Mouse (Mus musculus) bone marrow macrophage, adult 2 months (primary cell): ENCODE data around the gene Pde1c. TPM values are rescaled to one million over a fixed set of nuclear protein-coding genes. Genes with fewer than 3 reads are reported as not detected.

ENCODE experiments used
- H3K27ac ChIP-seq: 2 replicates; pipeline ENCODE4 v1.5.1; 2012; ENCODE audit warnings: low read depth, low read length; ENCODE audit not compliant: insufficient read depth
- H3K4me1 ChIP-seq: 2 replicates; pipeline ENCODE4 v1.6.1; 2012; ENCODE audit warnings: low read length; ENCODE audit not compliant: control insufficient read depth, insufficient read depth
- H3K4me3 ChIP-seq: 2 replicates; pipeline ENCODE4 v1.5.1; 2012; ENCODE audit warnings: mild to moderate bottlenecking, low read length, moderate library complexity; ENCODE audit not compliant: insufficient read depth
- CTCF ChIP-seq: IDR thresholded peaks from 2 replicates; pipeline ENCODE4 v1.5.1; 2012; ENCODE audit warnings: low read depth, mild to moderate bottlenecking, low read length, moderate library complexity
- POLR2A ChIP-seq: IDR thresholded peaks from 2 replicates; pipeline ENCODE4 v1.6.1; 2012; ENCODE audit warnings: mild to moderate bottlenecking, low read depth, low read length, borderline replicate concordance
- polyA plus RNA-seq: library from polyadenylated mRNA; stranded (reverse); fragments of >200 nt; gene quantifications from 2 replicates; pipeline ENCODE4 v1.2.4, GENCODE M21; 2012; ENCODE audit not compliant: missing spikeins, insufficient read depth, insufficient read length

Gene Pde1c
- polyA plus RNA-seq, 1 experiment: not detected

DNA sequence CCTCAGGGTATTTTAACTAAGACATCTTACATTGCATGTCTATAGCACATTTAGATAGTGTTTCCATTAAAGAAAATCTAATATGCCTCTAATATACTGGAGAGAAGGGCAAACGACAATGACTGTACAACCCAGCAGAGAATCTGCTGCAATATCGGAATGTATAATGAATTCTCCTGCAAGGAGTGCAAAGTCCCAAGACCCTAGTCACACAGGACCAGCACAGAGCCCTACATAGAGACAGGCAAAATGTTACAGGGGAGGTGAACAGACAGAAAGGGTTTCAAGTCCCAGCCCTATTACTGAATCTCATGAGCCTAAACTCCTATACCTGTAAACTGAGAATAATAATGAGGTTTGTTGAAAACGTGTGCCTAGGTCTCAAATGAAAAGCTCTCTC lies 13.1 kb downstream of the Pde1c start:
- no peak overlapping the region for H3K4me3 ChIP-seq
- no peaks in the 10 kb centered on the region for H3K4me1 ChIP-seq
- H3K27ac ChIP-seq: no peak overlapping the region
- TF ChIP-seq POLR2A (no peak), CTCF (no peak)

DNA sequence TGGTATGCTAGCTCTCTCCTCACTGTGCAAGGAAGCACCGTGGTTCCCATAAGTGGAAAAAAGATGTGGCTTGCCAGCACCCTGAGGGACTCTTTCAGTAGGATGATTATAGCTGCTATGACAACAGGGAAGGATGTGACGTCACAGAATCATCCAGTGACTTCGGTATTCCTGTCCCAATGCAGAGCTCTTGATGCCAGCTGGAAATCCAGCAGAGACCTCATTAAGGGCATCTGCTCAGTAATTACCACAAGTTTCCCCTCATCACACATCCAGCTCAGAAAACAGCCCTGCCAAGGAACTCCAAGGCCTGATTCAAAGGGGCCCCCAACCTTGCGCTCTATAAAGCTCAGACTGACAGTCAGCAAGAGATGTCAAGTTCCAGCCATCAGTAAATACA lies 13.5 kb downstream of the Pde1c start:
- TF ChIP-seq POLR2A: no peak
- TF ChIP-seq CTCF: no peak
- Histone ChIP-seq H3K4me3 (no peak overlapping the region), H3K4me1 (no peaks in the 10 kb centered on the region)

DNA sequence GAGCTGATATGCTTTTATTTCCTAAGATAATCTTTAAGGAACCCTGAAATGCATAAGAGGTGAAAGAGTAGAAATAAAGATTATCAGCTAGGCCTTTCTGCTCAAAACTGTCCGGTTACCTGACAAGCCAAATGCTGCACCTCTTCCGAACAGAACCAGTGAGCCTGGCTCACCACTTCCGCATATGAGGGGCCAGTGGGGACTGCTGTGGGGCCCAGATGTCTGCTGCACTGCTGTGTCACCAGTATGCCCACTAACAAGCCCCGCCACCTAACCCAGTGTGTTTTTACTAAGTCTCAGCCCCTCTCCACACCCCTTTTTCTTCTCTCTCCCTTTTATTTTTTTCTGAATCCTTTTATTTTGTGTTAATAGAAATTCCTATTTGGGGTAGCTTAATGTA lies 17.9 kb downstream of the Pde1c start:
- no peak overlapping the region for H3K27ac ChIP-seq
- TF ChIP-seq POLR2A: no peak
- TF ChIP-seq CTCF: no peak
- H3K4me3 ChIP-seq: no peak overlapping the region
- no peaks in the 10 kb centered on the region for H3K4me1 ChIP-seq

More for the DNA sequence above, 13.5 kb downstream of the Pde1c start:
- no peak overlapping the region for H3K27ac ChIP-seq

DNA sequence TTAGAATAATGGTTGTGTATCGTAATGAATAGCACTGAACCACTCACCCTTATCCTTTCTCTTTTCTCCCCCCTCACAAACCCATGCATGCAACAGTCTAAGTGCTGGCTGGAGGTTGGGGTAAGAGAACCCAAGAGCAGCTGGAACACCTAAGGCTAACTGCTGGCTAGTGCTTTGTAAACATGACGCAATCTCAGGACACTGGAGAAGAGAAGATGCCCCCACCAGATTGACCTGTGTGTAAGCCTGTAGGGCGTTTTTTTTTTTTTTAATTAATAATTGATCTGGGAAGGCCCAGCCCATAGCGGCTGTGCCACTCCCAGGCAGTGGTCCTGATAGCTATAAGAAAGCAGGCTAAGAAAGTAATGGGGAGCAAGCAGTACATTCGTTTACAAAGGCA lies 28.7 kb downstream of the Pde1c start:
- H3K4me3 ChIP-seq: no peak overlapping the region
- no peak for TF ChIP-seq CTCF
- no peak for TF ChIP-seq POLR2A

DNA sequence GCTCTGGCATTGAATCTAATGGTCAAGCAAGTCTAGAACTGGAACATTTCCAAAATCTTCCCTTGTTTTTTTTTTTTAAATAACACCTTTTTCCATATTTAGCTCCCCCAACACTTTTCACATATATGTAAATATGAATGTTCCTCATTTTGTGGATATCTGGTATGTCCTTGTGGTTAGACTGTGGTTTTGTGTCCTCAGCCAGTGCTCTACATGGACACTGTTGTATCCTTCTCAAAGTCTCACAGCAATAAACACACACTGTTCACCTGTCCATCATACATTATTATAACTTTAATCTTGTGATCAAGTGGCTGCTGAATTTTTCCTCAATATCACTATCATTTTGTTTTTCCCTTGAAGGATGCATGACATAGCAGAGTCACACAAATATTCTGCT lies 34.2 kb downstream of the Pde1c start:
- no peak overlapping the region for H3K4me3 ChIP-seq
- TF ChIP-seq CTCF: no peak
- TF ChIP-seq POLR2A: no peak
- no peaks in the 10 kb centered on the region for H3K4me1 ChIP-seq
- H3K27ac ChIP-seq: no peak overlapping the region

More for the DNA sequence above, 28.7 kb downstream of the Pde1c start:
- Histone ChIP-seq H3K4me1 (no peaks in the 10 kb centered on the region), H3K27ac (no peak overlapping the region)

DNA sequence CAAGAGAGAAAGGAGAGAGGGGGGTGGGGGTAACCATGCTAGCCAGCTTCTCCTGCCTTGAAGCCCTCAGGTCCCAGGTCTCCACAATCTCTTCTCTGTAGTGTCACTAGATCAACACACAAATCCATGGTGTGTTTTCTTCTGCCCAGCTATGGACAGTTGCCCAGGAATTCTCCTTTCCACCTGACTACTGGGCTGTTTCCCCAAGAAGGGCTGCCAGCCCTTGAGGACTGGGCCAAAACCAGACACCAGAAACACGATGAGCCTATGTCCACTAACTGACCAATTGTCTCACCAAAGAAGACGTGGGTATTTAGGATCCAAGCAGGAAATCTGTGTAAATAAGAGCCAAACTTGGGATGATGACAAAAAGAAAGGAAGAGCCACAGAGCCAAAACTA lies 36.6 kb downstream of the Pde1c start:
- no peak overlapping the region for H3K4me3 ChIP-seq
- H3K4me1 ChIP-seq: no peaks in the 10 kb centered on the region
- H3K27ac ChIP-seq: no peak overlapping the region
- TF ChIP-seq POLR2A (no peak), CTCF (no peak)

DNA sequence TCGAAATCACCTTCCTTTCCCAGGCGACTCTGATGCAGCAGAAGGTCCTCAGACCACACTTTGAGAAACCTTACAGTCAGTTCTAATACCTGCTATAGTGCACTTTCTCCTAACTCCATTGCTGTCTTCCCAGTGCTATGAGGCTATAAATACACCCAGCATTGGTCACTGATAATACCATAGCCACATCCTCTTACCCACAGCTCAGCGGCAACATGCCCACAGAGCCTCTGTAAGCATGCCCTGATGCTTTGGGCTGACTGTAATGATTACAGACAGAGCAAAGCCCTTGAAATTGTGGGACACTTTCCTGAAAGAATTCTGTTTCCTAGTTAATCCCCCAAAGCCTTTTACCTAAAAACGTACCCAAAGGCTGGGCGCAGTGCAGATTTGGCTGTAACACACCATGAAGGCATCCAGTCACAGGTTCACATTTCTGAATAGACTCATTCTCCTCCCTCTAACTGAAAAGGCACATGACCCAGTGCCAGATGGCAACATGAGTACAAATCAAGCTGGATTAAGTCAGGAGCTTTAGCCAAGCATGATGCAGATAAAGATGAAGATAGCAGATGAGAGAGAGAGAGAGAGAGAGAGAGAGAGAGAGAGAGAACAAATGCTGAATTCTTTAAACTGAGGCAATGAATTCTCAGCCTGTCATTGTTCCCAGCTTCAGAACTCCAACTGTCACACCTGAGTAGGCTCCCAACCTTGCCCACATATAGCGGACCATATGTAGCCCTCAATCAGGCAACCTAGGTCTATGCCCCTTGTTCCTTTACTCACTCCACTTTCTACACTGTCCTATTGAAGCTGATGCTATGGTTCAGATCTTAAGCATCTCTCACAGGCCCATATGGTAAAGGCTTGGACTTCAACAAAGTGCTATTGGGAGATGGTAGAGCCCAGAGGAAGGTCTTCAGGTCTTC lies 44.7 kb downstream of the Pde1c start:
- no peak for TF ChIP-seq CTCF
- no peak for TF ChIP-seq POLR2A
- Histone ChIP-seq H3K27ac (no peak overlapping the region), H3K4me3 (no peak overlapping the region), H3K4me1 (no peaks in the 10 kb centered on the region)

DNA sequence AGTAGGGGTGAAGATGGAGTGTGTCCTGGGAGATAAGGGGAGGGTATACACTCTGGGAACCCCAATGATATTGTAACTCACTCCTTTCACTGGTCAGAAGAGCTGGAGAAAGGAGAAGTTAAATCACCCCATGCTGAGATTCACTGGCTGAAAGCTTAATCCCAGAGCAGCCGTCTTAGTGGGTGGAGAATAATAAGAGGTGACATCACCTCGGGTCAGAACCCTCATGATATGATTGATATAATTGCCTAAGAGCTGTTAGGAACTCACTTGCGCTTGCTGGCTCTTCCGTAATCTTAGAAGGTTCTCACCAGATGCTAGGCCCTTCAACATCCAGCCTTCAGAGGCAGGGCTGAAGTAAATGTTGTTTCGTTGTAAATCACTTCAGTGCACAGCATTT lies 79.7 kb downstream of the Pde1c start:
- no peak for TF ChIP-seq POLR2A
- no peak for TF ChIP-seq CTCF
- no peaks in the 10 kb centered on the region for H3K4me1 ChIP-seq
- no peak overlapping the region for H3K4me3 ChIP-seq
- H3K27ac ChIP-seq: no peak overlapping the region

DNA sequence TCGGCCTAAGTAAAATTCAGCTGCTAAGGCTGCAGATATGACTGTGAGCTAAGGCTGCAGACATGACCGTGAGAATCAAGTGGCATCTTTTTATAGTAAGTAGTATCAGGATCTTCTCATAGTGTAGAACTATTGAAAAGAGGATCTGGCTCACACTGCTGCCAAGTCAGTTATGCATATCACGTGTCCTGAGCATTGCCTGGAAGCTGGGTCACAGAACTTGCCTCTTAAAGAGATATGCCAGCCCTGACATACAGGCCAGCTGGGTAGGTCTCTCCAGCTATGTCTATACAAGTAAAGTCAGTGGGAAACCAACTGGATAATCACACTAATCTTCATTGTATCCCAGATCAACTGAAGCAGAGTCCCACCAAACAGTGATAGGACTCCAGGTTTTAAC lies 83.8 kb downstream of the Pde1c start:
- Histone ChIP-seq H3K4me3 (no peak overlapping the region), H3K4me1 (no peaks in the 10 kb centered on the region), H3K27ac (no peak overlapping the region)
- TF ChIP-seq POLR2A (no peak), CTCF (no peak)

DNA sequence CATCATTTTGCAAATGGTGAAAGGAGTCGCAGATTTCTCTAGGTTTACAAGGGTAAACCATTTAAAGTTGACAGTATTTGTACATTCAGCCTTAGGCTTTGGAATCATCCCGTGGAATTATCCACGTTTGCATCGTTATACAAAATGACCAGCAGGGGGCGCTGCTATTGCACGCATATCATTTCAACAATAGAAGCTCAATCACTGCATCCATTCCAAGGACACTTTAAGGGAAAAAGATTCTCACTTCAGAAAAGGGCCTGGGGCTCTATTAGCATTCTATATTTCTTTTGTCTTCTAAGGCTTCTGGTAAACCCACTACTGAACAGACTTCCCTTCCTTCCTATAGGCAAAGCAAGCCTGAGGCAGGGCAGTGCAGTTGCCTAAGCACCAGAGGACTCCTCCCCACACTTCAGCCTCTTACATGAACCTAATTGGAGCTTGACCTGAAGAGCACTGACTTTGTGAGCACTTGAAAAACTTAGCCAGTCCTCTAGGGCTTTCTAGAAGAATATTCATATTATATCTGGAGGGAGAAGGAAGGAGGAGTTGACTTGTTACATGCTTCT lies 87.9 kb downstream of the Pde1c start:
- TF ChIP-seq POLR2A (no peak), CTCF (no peak)
- no peak overlapping the region for H3K4me3 ChIP-seq
- H3K27ac ChIP-seq: no peak overlapping the region
- no peaks in the 10 kb centered on the region for H3K4me1 ChIP-seq
